Mouse (Mus musculus) kidney, adult 10 weeks (tissue): ENCODE measurements around the gene Cyp2t4. TPM values are rescaled to one million over a fixed set of nuclear protein-coding genes. Genes with fewer than 3 reads are reported as not detected.

ENCODE experiments used
- polyA plus RNA-seq: library from polyadenylated mRNA; stranded (reverse); fragments of 350-450 nt; fragmentation: Illumina TruSeq; extraction: RNeasy Lipid Tissue Mini Kit (QIAGEN cat#74804); gene quantifications from one replicate; pipeline ENCODE4 v1.2.3, GENCODE M21; 2014; ENCODE audit warnings: low read depth, low replicate concordance

Cyp2t4 gene
- polyA plus RNA-seq: not detected

GRCm38 (mm10) chr7:27153205-27153764 is at the start of gene Cyp2t4:
Gene Cyp2t4, plus strand, starts transcription at chr7:27153714.

GRCm38 (mm10) chr7:27119676-27120075 is 33.8 kb upstream of the Cyp2t4 start, which contains the start of gene Cyp2f2:
Gene Cyp2f2, plus strand, starts transcription at chr7:27119909.

GRCm38 (mm10) chr7:27166614-27167474 is 13.3 kb downstream of the Cyp2t4 start, which contains the start of gene Egln2:
Gene Egln2, minus strand, starts transcription at chr7:27166802.

GRCm38 (mm10) chr7:27178324-27179216 is 25.1 kb downstream of the Cyp2t4 start, which contains the start of gene Rab4b:
Gene Rab4b, minus strand, starts transcription at chr7:27178896.

GRCm38 (mm10) chr7:27180837-27181695 is 27.6 kb downstream of the Cyp2t4 start, which contains the start of the genes Gm21983 and Mia:
Gene Gm21983, minus strand, starts transcription at chr7:27181086.
Gene Mia, minus strand, starts transcription at chr7:27181157.

GRCm38 (mm10) chr7:27195681-27196611 is 42.4 kb downstream of the Cyp2t4 start, which contains the start of the genes BC024978 and Snrpa:
Gene BC024978, plus strand, starts transcription at chr7:27195781.
Gene Snrpa, minus strand, starts transcription at chr7:27196271.

Other genes starting within 250 kb of the Cyp2t4 start
- gene Cyp2a22, start 214.3 kb upstream of the Cyp2t4 start, polyA plus RNA-seq: not detected
- not detected for gene Cyp2a12, start 124.6 kb upstream of the Cyp2t4 start, polyA plus RNA-seq
- gene Cyp2f2, start 33.8 kb upstream of the Cyp2t4 start, polyA plus RNA-seq: 0.32 TPM
- gene Egln2, start 13.1 kb downstream of the Cyp2t4 start, polyA plus RNA-seq: 1.0 TPM
- gene Rab4b, start 25.2 kb downstream of the Cyp2t4 start, polyA plus RNA-seq: 1.8 TPM
- gene Gm21983, start 27.4 kb downstream of the Cyp2t4 start, polyA plus RNA-seq: not detected
- gene Mia, start 27.4 kb downstream of the Cyp2t4 start, polyA plus RNA-seq: not detected
- gene BC024978, start 42.1 kb downstream of the Cyp2t4 start, polyA plus RNA-seq: 4.5 TPM
- gene Snrpa, start 42.6 kb downstream of the Cyp2t4 start, polyA plus RNA-seq: 3.3 TPM
- 0.40 TPM for gene Itpkc, start 74.9 kb downstream of the Cyp2t4 start, polyA plus RNA-seq
- 1.4 TPM for gene Coq8b, start 79.3 kb downstream of the Cyp2t4 start, polyA plus RNA-seq
- 0.08 TPM for gene Numbl, start 104.7 kb downstream of the Cyp2t4 start, polyA plus RNA-seq
- gene Ltbp4, start 184.0 kb downstream of the Cyp2t4 start, polyA plus RNA-seq: not detected
- 0.57 TPM for gene Shkbp1, start 202.3 kb downstream of the Cyp2t4 start, polyA plus RNA-seq
- gene Gm20479, start 203.7 kb downstream of the Cyp2t4 start, polyA plus RNA-seq: not detected